Mouse (Mus musculus) spleen, adult 2 months (tissue): ENCODE results near the gene Odf3l2.

ENCODE experiments used
- CTCF ChIP-seq: fragments of 200-500 bp; IDR thresholded peaks from 2 replicates; pipeline ENCODE4 v1.5.1; 2011; ENCODE audit warnings: mild to moderate bottlenecking, inconsistent platforms; ENCODE audit not compliant: insufficient read depth, insufficient read length, insufficient replicate concordance; ENCODE audit errors: extremely low read depth
- POLR2A ChIP-seq: fragments of 200-500 bp; IDR thresholded peaks from 2 replicates; pipeline ENCODE4 v1.6.1; 2011; ENCODE audit warnings: low read depth, low read length, inconsistent platforms

DNA sequence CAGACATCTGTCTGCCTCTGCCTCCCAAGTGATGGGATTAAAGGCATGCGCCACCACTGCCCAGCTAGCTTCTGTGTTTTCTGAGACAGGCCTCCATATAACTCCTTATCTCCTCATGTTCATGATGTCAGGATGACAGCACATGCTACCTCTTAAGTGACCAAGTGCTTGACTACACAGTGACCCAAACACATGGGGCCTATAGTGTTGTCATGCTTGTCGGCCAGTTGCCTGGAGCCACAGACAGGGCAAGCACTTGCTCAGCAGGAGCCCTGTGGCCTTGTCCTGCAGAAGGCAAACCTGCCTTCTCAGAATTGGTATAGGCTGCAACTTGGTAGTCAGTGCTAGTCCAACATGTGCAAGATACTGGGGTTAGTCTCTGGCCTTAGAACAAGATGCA lies 40.7 kb upstream of the Odf3l2 start:
- TF ChIP-seq POLR2A (no peak), CTCF (no peak)
